In genomic region chr1:114519860-114520259, GRCm38 (mm10) we compare ENCODE assay signal across 28 mouse cellular contexts.
"Had no signal": no experiment of that assay in that cellular context is flagged by ENCODE, and none has a peak within 500 bp of the region (broad histone marks: within the 10 kb centered on the region; RNA-seq: fewer than 3 reads in every experiment).

No protein-coding gene starts in this region.

- H3K27ac ChIP-seq: embryonic facial prominence, embryonic 10.5 days; embryonic facial prominence, embryonic 12.5 days; embryonic facial prominence, embryonic 13.5 days; embryonic facial prominence, embryonic 15.5 days; forebrain, embryonic 10.5 days; forebrain, embryonic 12.5 days; forebrain, embryonic 13.5 days; forebrain, embryonic 15.5 days; gastrocnemius, adult 2 months had no signal

- H3K4me1 ChIP-seq: embryonic facial prominence, embryonic 10.5 days; embryonic facial prominence, embryonic 12.5 days; embryonic facial prominence, embryonic 13.5 days; embryonic facial prominence, embryonic 15.5 days; forebrain, embryonic 10.5 days; forebrain, embryonic 12.5 days; forebrain, embryonic 13.5 days; forebrain, embryonic 15.5 days had no signal

- H3K36me3 ChIP-seq: embryonic facial prominence, embryonic 10.5 days; embryonic facial prominence, embryonic 12.5 days; embryonic facial prominence, embryonic 13.5 days; embryonic facial prominence, embryonic 15.5 days; forebrain, embryonic 10.5 days; forebrain, embryonic 12.5 days; forebrain, embryonic 15.5 days had no signal

- ATAC-seq: forebrain, embryonic 13.5 days; forebrain, embryonic 14.5 days; forebrain, embryonic 15.5 days; forebrain, embryonic 16.5 days; forebrain, postnatal 0 days had no signal

- DNase-seq: cerebellum, adult 2 months; cerebellum, adult 8-10 months; cerebellum, adult 9-10 months; cerebellum, adult 9-11 months; cerebellum, postnatal 10 days; cerebellum, postnatal 14 days; cerebellum, postnatal 25 days; cerebellum, postnatal 36 days; embryo, embryonic 11 days; forebrain, postnatal 0 days; gastrocnemius, adult 2 months; gastrocnemius, postnatal 10 days; gastrocnemius, postnatal 14 days; gastrocnemius, postnatal 25 days; gastrocnemius, postnatal 36 days; heart, adult 11 months; heart, adult 18-20 months had no signal

- H3K9ac ChIP-seq: embryonic facial prominence, embryonic 12.5 days; embryonic facial prominence, embryonic 13.5 days; embryonic facial prominence, embryonic 15.5 days; forebrain, embryonic 12.5 days; forebrain, embryonic 13.5 days; forebrain, embryonic 15.5 days; forebrain, postnatal 0 days had no signal

- H3K27me3 ChIP-seq: embryonic facial prominence, embryonic 12.5 days; embryonic facial prominence, embryonic 13.5 days; embryonic facial prominence, embryonic 15.5 days; forebrain, embryonic 12.5 days; forebrain, embryonic 13.5 days; forebrain, embryonic 15.5 days had no signal

- H3K9me3 ChIP-seq: embryonic facial prominence, embryonic 10.5 days; embryonic facial prominence, embryonic 12.5 days; embryonic facial prominence, embryonic 13.5 days; embryonic facial prominence, embryonic 15.5 days; forebrain, embryonic 10.5 days; forebrain, embryonic 12.5 days; forebrain, embryonic 13.5 days; forebrain, embryonic 15.5 days had no signal

- H3K4me2 ChIP-seq: embryonic facial prominence, embryonic 12.5 days; embryonic facial prominence, embryonic 13.5 days; embryonic facial prominence, embryonic 15.5 days; forebrain, embryonic 12.5 days; forebrain, embryonic 13.5 days; forebrain, embryonic 15.5 days had no signal

- H3K4me3 ChIP-seq: embryonic facial prominence, embryonic 10.5 days; embryonic facial prominence, embryonic 12.5 days; embryonic facial prominence, embryonic 13.5 days; embryonic facial prominence, embryonic 15.5 days; erythroblast, embryonic 14.5 days; forebrain, embryonic 10.5 days; forebrain, embryonic 12.5 days; forebrain, embryonic 13.5 days; forebrain, embryonic 15.5 days; gastrocnemius, adult 2 months had no signal
